Mouse (Mus musculus) ES-E14 (cell line): ENCODE data around the gene Pou3f1. TPM values are rescaled to one million over a fixed set of nuclear protein-coding genes. Genes with fewer than 3 reads are reported as not detected.

Source experiments
- DNase-seq: peaks from one replicate; pipeline ENCODE4 v3.0.0-alpha.2; 2013; ENCODE audit warnings: low read depth, low spot score
- H3K27ac ChIP-seq: 2 replicates; pipeline ENCODE4 v1.5.1; 2012; ENCODE audit warnings: low read depth, mild to moderate bottlenecking, low read length, moderate library complexity, mixed read lengths; ENCODE audit not compliant: poor library complexity, insufficient read depth, severe bottlenecking
- H3K36me3 ChIP-seq: 2 replicates; pipeline ENCODE4 v1.6.1; 2012; ENCODE audit warnings: mild to moderate bottlenecking, low read length, moderate library complexity, mixed read lengths; ENCODE audit not compliant: control insufficient read depth, poor library complexity, insufficient read depth, severe bottlenecking
- H3K4me1 ChIP-seq, 2 experiments: fragments of 150-350 bp in 1 of 2; sonication (generic) in 1 of 2; 2 replicates each; pipeline ENCODE4 v1.6.1; 2012; ENCODE audit warnings: low read length in 2 of 2, mild to moderate bottlenecking in 1 of 2, mixed read lengths in 1 of 2; ENCODE audit not compliant: control insufficient read depth in 2 of 2, insufficient read depth in 2 of 2, poor library complexity in 1 of 2
- H3K4me3 ChIP-seq, 2 experiments: fragments of 150-350 bp in 1 of 2; sonication (generic) in 1 of 2; 2 replicates each; pipeline ENCODE4 v1.5.1; 2012; ENCODE audit warnings: low read length in 2 of 2, low read depth in 1 of 2, mild to moderate bottlenecking in 1 of 2, mixed read lengths in 1 of 2; ENCODE audit not compliant: insufficient read depth in 1 of 2, poor library complexity in 1 of 2, severe bottlenecking in 1 of 2
- H3K9ac ChIP-seq: 2 replicates; pipeline ENCODE4 v1.6.1; 2012; ENCODE audit warnings: low read depth, mild to moderate bottlenecking, low read length, mixed read lengths; ENCODE audit not compliant: poor library complexity, insufficient read depth, severe bottlenecking
- H3K9me3 ChIP-seq: fragments of 150-350 bp; sonication (generic); 2 replicates; pipeline ENCODE4 v1.6.1; 2012; ENCODE audit warnings: low read depth, mild to moderate bottlenecking, low read length; ENCODE audit not compliant: control insufficient read depth, insufficient read depth
- CHD2 ChIP-seq: IDR thresholded peaks from 2 replicates; pipeline ENCODE4 v1.6.1; 2014; ENCODE audit warnings: mild to moderate bottlenecking, low read depth, low read length, inconsistent platforms
- HCFC1 ChIP-seq: IDR thresholded peaks from 2 replicates; pipeline ENCODE4 v1.6.1; 2012; ENCODE audit warnings: low read length, inconsistent platforms, borderline replicate concordance; ENCODE audit not compliant: insufficient read depth
- MAFK ChIP-seq: IDR thresholded peaks from 2 replicates; pipeline ENCODE4 v1.6.1; 2014; ENCODE audit warnings: mild to moderate bottlenecking, low read depth, low read length, inconsistent platforms; ENCODE audit not compliant: insufficient read depth
- ZC3H11A ChIP-seq: IDR thresholded peaks from 2 replicates; pipeline ENCODE4 v1.6.1; 2012; ENCODE audit warnings: low read depth, mild to moderate bottlenecking, inconsistent platforms, low read length, borderline replicate concordance
- ZNF384 ChIP-seq: IDR thresholded peaks from 2 replicates; pipeline ENCODE4 v1.6.1; 2012; ENCODE audit warnings: low read depth, low read length, inconsistent platforms
- in situ Hi-C, 2 experiments: fragments of 600-800 bp; cut with MboI; formaldehyde crosslinking; loops; one replicate each; pipeline ENCODE4 v1.15.1; 2025; ENCODE audit warnings: low sequenced_read_pairs in 2 of 2, inconsistent platforms in 1 of 2; ENCODE audit not compliant: unreplicated experiment in 2 of 2
- total RNA-seq: library from RNA; depleted of rRNA; stranded (reverse); fragments of 300-350 nt; gene quantifications from 2 replicates; pipeline ENCODE4 v1.2.3, GENCODE M21; 2012

Pou3f1 gene
- total RNA-seq, 1 experiment: 6.2 TPM

- DNase-seq: no peak
- peaks cover 0 to 4% of the 10 kb centered on the region in 2 experiments; a peak in 1 of 4 replicates for H3K4me1 ChIP-seq
- H3K36me3 ChIP-seq: 0 out of 2 replicates have a peak, but pooled peaks cover 2% of the 10 kb centered on the region
- in situ Hi-C loops: loop anchor here in 1 of 2 experiments (25.0 kb wide), 1 partner anchor 757 kb away; no protein-coding TSS in a partner anchor
- H3K9me3 ChIP-seq: no peaks in the 10 kb centered on the region
- TF ChIP-seq MAFK (no peak), ZC3H11A (no peak), HCFC1 (no peak), CHD2 (no peak), ZNF384 (no peak)
- no peak overlapping the region for H3K9ac ChIP-seq
- no peak overlapping the region for H3K4me3 ChIP-seq
- no peak overlapping the region for H3K27ac ChIP-seq
These were observed 38.0 kb downstream of the Pou3f1 start for GRCm38 (mm10) chr4:124694572-124694971.

- TF ChIP-seq CHD2: no peak
- TF ChIP-seq HCFC1: no peak
- TF ChIP-seq ZC3H11A: no peak
- TF ChIP-seq ZNF384: no peak
- TF ChIP-seq MAFK: no peak
- H3K4me3 ChIP-seq: peak overlapping the region; percentile 5 to 61; a peak in 3 of 4 replicates
- peak overlapping the region; percentile 0; the same call in 1 of the 2 replicates for H3K9ac ChIP-seq
- peaks cover 4 to 6% of the 10 kb centered on the region in 2 experiments; a peak in 3 of 4 replicates for H3K4me1 ChIP-seq
- 0 out of 2 replicates have a peak, but pooled peaks cover under 1% of the 10 kb centered on the region for H3K36me3 ChIP-seq
- in situ Hi-C loops: loop anchor here in 1 of 2 experiments (25.0 kb wide), 1 partner anchor 759 kb away; no protein-coding TSS in a partner anchor
- no peak overlapping the region for H3K27ac ChIP-seq
- no peaks in the 10 kb centered on the region for H3K9me3 ChIP-seq
- DNase-seq: no peak
These were observed 39.3 kb downstream of the Pou3f1 start for GRCm38 (mm10) chr4:124695786-124696516.

- Histone ChIP-seq H3K9ac (no peak overlapping the region), H3K27ac (no peak overlapping the region), H3K4me3 (peak overlapping the region in 1 of 2 experiments; percentile 90; a peak in 2 of 4 replicates), H3K36me3 (no peaks in the 10 kb centered on the region), H3K4me1 (peaks cover 6 to 30% of the 10 kb centered on the region in 2 experiments; a peak in 3 of 4 replicates), H3K9me3 (no peaks in the 10 kb centered on the region)
- DNase-seq: no peak
- in situ Hi-C loops: loop anchor here in 1 of 2 experiments (25.0 kb wide), 1 partner anchor 762 kb away; no protein-coding TSS in a partner anchor
- TF ChIP-seq MAFK (no peak), HCFC1 (no peak), CHD2 (no peak), ZC3H11A (no peak), ZNF384 (no peak)
These were observed 43.2 kb downstream of the Pou3f1 start for GRCm38 (mm10) chr4:124699791-124700190.

GRCm38 (mm10) chr4:124700248-124700971 lies 43.8 kb downstream of the Pou3f1 start, which contains the start of gene Fhl3:
Gene Fhl3 (plus strand): TSS chr4:124700701.
- Histone ChIP-seq H3K9ac (peak within 1 kb of the TSS; percentile 82), H3K27ac (no peak within 1 kb of the TSS), H3K36me3 (no peaks in the 10 kb centered on the region), H3K4me1 (peaks cover 6 to 31% of the 10 kb centered on the region in 2 experiments; a peak in 3 of 4 replicates), H3K4me3 (peak within 1 kb of the TSS; percentile 83 to 90), H3K9me3 (no peaks in the 10 kb centered on the region)
- TF ChIP-seq HCFC1 (0 out of 2 replicates have a peak, but pooled peaks have one; percentile 20), CHD2 (no peak), ZNF384 (peak; percentile 61; the same call in 1 of the 2 replicates)
- in situ Hi-C loops: no loop called here
- peak; percentile 74 for DNase-seq
